ENCODE assay signal across 10 mouse cellular contexts in the genomic region with DNA sequence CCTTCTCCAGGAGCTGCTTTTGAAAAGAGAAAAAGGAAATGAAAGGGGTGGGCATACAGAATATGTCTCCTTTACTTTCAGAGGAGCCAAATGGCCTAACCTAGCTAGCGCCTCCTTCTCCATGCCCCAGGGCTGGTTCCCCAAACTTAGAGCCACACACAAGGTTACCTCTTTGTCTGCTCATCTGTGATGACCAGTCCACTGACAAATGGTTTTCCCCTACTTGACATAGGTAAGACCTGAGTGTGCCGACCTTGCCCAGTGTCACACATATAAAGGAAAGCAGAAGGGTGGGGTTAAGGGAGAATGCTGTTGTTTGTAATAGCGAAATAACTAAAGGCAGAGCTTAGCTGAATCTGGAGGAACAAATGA. TPM values are rescaled to one million over a fixed set of nuclear protein-coding genes. Genes with fewer than 3 reads are reported as not detected.
DNase-seq lines count a peak whose midpoint lies in the region; ATAC-seq lines count a peak whose summit lies in the region.
"Had no signal": no experiment of that assay in that cellular context is flagged by ENCODE, and none has a peak within 500 bp of the region (broad histone marks: within the 10 kb centered on the region; RNA-seq: fewer than 3 reads in every experiment).

No protein-coding gene starts in this region.

- H3K36me3 ChIP-seq in heart, embryonic 15.5 days = no peaks in the 10 kb centered on the region; the same call in 1 of the 2 replicates
- peaks cover 37% of the 10 kb centered on the region; the same call in 1 of the 2 replicates for H3K36me3 ChIP-seq in embryonic facial prominence, embryonic 14.5 days (ENCODE audit: control insufficient read depth, insufficient read depth, low read length)
- peaks cover 26% of the 10 kb centered on the region for H3K36me3 ChIP-seq in limb, embryonic 15.5 days

- 61% methylated on average over 3 of the region's 3 CpGs for WGBS in heart, embryonic 15.5 days
- WGBS in embryonic facial prominence, embryonic 14.5 days = 59% methylated on average over 3 of the region's 3 CpGs
- WGBS in limb, embryonic 15.5 days = 59% methylated on average over 3 of the region's 3 CpGs

- no peak for ATAC-seq in heart, embryonic 15.5 days (replicated peaks; ENCODE audit: insufficient number of reproducible peaks, insufficient read depth, low FRiP score, low read depth)
- no peak for ATAC-seq in embryonic facial prominence, embryonic 14.5 days (ENCODE audit: low read depth)
- ATAC-seq in limb, embryonic 15.5 days (ENCODE audit: insufficient number of reproducible peaks, low FRiP score, low TSS enrichment, low read depth) = no peak

- no peak overlapping the region for H3K9ac ChIP-seq in heart, embryonic 15.5 days
- no peak overlapping the region for H3K9ac ChIP-seq in embryonic facial prominence, embryonic 14.5 days (ENCODE audit: low read depth, low read length)
- H3K9ac ChIP-seq in limb, embryonic 15.5 days = no peak overlapping the region

- peak overlapping the region; percentile 71 for H3K27ac ChIP-seq in heart, embryonic 15.5 days
- H3K27ac ChIP-seq in embryonic facial prominence, embryonic 14.5 days (replicated peaks; ENCODE audit: low read depth, low read length) = peak overlapping the region; percentile 78
- 0 out of 2 replicates have a peak overlapping the region, but pooled peaks have one; percentile 17 for H3K27ac ChIP-seq in limb, embryonic 15.5 days

- DNase-seq in heart, adult 8-10 months (ENCODE audit: low spot score) = no peak
- DNase-seq in A20 (ENCODE audit: low read depth, low spot score) = peak; percentile 12
- no peak for DNase-seq in embryonic facial prominence, embryonic 14.5 days (ENCODE audit: low spot score)
- DNase-seq in frontal cortex, postnatal 14 days (ENCODE audit: low spot score in 2 of 2) = no peak
- no peak for DNase-seq in right cerebral cortex, adult 18-20 months
- no peak for DNase-seq in adrenal gland, postnatal 4 days (ENCODE audit: low spot score in 2 of 2)
- DNase-seq: adrenal gland, postnatal 14 days; kidney, adult 18-20 months had no signal

- H3K27me3 ChIP-seq in heart, embryonic 15.5 days = no peaks in the 10 kb centered on the region
- H3K27me3 ChIP-seq in embryonic facial prominence, embryonic 14.5 days (replicated peaks; ENCODE audit: control insufficient read depth, insufficient read depth, low read length) = no peaks in the 10 kb centered on the region
- no peaks in the 10 kb centered on the region for H3K27me3 ChIP-seq in limb, embryonic 15.5 days

- no peaks in the 10 kb centered on the region for H3K9me3 ChIP-seq in heart, embryonic 15.5 days (replicated peaks)
- H3K9me3 ChIP-seq in embryonic facial prominence, embryonic 14.5 days (ENCODE audit: control insufficient read depth, low read length) = no peaks in the 10 kb centered on the region
- no peaks in the 10 kb centered on the region for H3K9me3 ChIP-seq in limb, embryonic 15.5 days

- H3K4me2 ChIP-seq in heart, embryonic 15.5 days = no peak overlapping the region
- 0 out of 2 replicates have a peak overlapping the region, but pooled peaks have one; percentile 6 for H3K4me2 ChIP-seq in embryonic facial prominence, embryonic 14.5 days (ENCODE audit: low read depth, low read length)
- H3K4me2 ChIP-seq in limb, embryonic 15.5 days = no peak overlapping the region

- H3K4me1 ChIP-seq in heart, embryonic 15.5 days (replicated peaks) = peaks cover 73% of the 10 kb centered on the region
- H3K4me1 ChIP-seq in embryonic facial prominence, embryonic 14.5 days (ENCODE audit: control insufficient read depth, insufficient read depth, low read length) = peaks cover 60% of the 10 kb centered on the region
- H3K4me1 ChIP-seq in limb, embryonic 15.5 days = peaks cover 54% of the 10 kb centered on the region

- H3K4me3 ChIP-seq in heart, embryonic 15.5 days = no peak overlapping the region
- H3K4me3 ChIP-seq in embryonic facial prominence, embryonic 14.5 days (ENCODE audit: low read depth, low read length) = no peak overlapping the region
- no peak overlapping the region for H3K4me3 ChIP-seq in limb, embryonic 15.5 days

RNA-seq across cellular contexts. Expression of a gene that starts 16.2 kb away (rescaled TPM):
- 12.9 and 18.8 TPM in 2 replicates for polyA plus RNA-seq in heart, embryonic 15.5 days (2015; fragmentation: Nextera tagmentation; extraction: Ambion mirVana)
- total RNA-seq in heart, adult 8-10 months (2022) = 10 to 100 TPM; 27.5 to 31.3 (median 28.9) TPM
- polyA plus RNA-seq in embryonic facial prominence, embryonic 14.5 days (2014; fragmentation: Nextera tagmentation; extraction: Ambion mirVana) = 10.2 and 11.6 TPM in 2 replicates
- 7.3 and 9.9 TPM in 2 replicates for polyA plus RNA-seq in limb, embryonic 15.5 days (2015; fragmentation: Nextera tagmentation; extraction: Ambion mirVana)
- 10 to 100 TPM; 32.8 to 50.6 TPM for total RNA-seq in adrenal gland, postnatal 4 days (2021)

RNA-seq across cellular contexts. Expression of a gene that starts 42.5 kb away (rescaled TPM):
- polyA plus RNA-seq in heart, embryonic 15.5 days (2015; fragmentation: Nextera tagmentation; extraction: Ambion mirVana) = 9.2 and 11.1 TPM in 2 replicates
- 10 to 100 TPM; 15.3 to 16.7 (median 16.0) TPM for total RNA-seq in heart, adult 8-10 months (2022)
- 15.6 and 16.1 TPM in 2 replicates for polyA plus RNA-seq in embryonic facial prominence, embryonic 14.5 days (2014; fragmentation: Nextera tagmentation; extraction: Ambion mirVana)
- 13.7 and 16.5 TPM in 2 replicates for polyA plus RNA-seq in limb, embryonic 15.5 days (2015; fragmentation: Nextera tagmentation; extraction: Ambion mirVana)
- 10 to 100 TPM; 28.3 to 29.0 TPM for total RNA-seq in adrenal gland, postnatal 4 days (2021)

RNA-seq across cellular contexts. Expression of a gene that starts 58.9 kb away (rescaled TPM):
- 3.0 and 3.7 TPM in 2 replicates for polyA plus RNA-seq in heart, embryonic 15.5 days (2015; fragmentation: Nextera tagmentation; extraction: Ambion mirVana)
- total RNA-seq in heart, adult 8-10 months (2022) = 1 to 10 TPM; 3.8 to 5.2 (median 4.0) TPM
- polyA plus RNA-seq in embryonic facial prominence, embryonic 14.5 days (2014; fragmentation: Nextera tagmentation; extraction: Ambion mirVana) = 5.2 and 6.1 TPM in 2 replicates
- polyA plus RNA-seq in limb, embryonic 15.5 days (2015; fragmentation: Nextera tagmentation; extraction: Ambion mirVana) = 6.9 and 8.2 TPM in 2 replicates
- 1 to 10 TPM; 3.3 to 7.4 TPM for total RNA-seq in adrenal gland, postnatal 4 days (2021)

Comparison
In these comparisons a context has a peak if more than half of its experiments do, and no peak if none do; other contexts are left out.
1. H3K27ac ChIP-seq: peak in every context shown above with its lines; median percentile 78 in embryonic facial prominence, embryonic 14.5 days; 71 in heart, embryonic 15.5 days; 17 in limb, embryonic 15.5 days.